Mouse (Mus musculus) lung, adult 2 months (tissue): ENCODE data around the gene Ate1. TPM values are rescaled to one million over a fixed set of nuclear protein-coding genes. Genes with fewer than 3 reads are reported as not detected.

ENCODE experiments used
- DNase-seq: peaks from one replicate; pipeline ENCODE4 v3.0.0; 2022
- H3K4me1 ChIP-seq: fragments of 200-500 bp; 2 replicates; pipeline ENCODE4 v1.6.1; 2011; ENCODE audit warnings: low read length; ENCODE audit not compliant: control insufficient read depth, insufficient read depth
- H3K4me3 ChIP-seq: fragments of 200-500 bp; replicated peaks from 2 replicates; pipeline ENCODE3; 2011; ENCODE audit warnings: low read depth, mild to moderate bottlenecking, control low read depth, low read length; ENCODE audit errors: extremely low read depth
- CTCF ChIP-seq: fragments of 200-500 bp; IDR thresholded peaks from 2 replicates; pipeline ENCODE4 v1.5.1; 2011; ENCODE audit warnings: mild to moderate bottlenecking, low read length, control low read depth; ENCODE audit not compliant: insufficient read depth
- POLR2A ChIP-seq: fragments of 200-500 bp; IDR thresholded peaks from 2 replicates; pipeline ENCODE4 v1.6.1; 2011; ENCODE audit warnings: low read depth, mild to moderate bottlenecking, control low read depth, low read length, borderline replicate concordance; ENCODE audit errors: extremely low read depth
- WGBS: fragments of 180-500 bp; shearing (Covaris S2); methylation state at CpG from one replicate; pipeline ENCODE4 v1.1.7; 2018; 5-methylcytosine and 5-hydroxymethylcytosine counted together
- polyA plus RNA-seq: library from polyadenylated mRNA; depleted of rRNA; stranded (reverse); fragments of >200 nt; gene quantifications from 2 replicates; pipeline ENCODE4 v1.2.3, GENCODE M21; 2012

Ate1 gene
- polyA plus RNA-seq, 1 experiment: 12.5 TPM

DNA sequence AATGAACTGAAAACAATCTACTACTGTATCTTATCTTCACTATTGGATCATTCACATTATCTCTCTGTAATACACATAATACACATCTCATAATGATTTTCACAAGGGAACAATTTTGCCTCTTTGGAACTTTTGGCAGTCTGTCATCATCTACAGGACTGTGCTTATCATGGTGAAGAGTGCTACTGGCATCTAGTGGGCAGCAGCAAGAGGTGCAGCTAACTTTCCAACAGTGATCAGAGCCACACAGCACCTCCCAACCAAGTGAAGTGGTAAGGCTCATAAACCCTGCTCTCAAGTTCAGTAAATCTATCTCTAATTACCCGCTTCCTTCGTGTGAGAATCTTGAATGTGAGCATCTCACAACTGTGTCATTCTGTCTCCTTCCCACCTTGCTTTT lies 44.2 kb downstream of the Ate1 start:
- Histone ChIP-seq H3K4me3 (no peak overlapping the region), H3K4me1 (no peaks in the 10 kb centered on the region)
- 53% methylated on average over 2 of the region's 2 CpGs for WGBS
- TF ChIP-seq CTCF (peak; percentile 81), POLR2A (no peak)
- DNase-seq: peak; percentile 18

DNA sequence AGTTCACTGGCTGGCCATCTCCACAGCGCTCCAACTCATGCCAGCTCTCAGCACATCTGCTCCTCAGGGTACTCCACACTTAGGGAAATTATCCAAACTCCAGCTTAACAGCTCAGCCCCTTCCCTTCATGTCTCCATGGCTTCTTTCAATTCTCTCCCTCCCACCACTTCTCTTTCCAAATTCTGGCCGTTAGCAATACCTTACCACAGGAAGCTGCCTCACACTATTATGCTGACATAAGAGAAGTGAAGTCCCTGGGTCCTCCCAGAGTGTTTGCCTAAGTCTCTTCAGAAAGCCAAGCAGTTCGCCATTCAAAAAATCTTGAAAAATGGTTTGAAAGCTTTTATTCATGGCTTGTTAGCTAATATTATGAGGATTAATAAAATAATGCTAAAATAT lies 46.3 kb downstream of the Ate1 start:
- H3K4me1 ChIP-seq: no peaks in the 10 kb centered on the region
- WGBS: 69% methylated on average over 3 of the region's 3 CpGs
- DNase-seq: no peak
- TF ChIP-seq POLR2A: no peak
- no peak for TF ChIP-seq CTCF
- no peak overlapping the region for H3K4me3 ChIP-seq

DNA sequence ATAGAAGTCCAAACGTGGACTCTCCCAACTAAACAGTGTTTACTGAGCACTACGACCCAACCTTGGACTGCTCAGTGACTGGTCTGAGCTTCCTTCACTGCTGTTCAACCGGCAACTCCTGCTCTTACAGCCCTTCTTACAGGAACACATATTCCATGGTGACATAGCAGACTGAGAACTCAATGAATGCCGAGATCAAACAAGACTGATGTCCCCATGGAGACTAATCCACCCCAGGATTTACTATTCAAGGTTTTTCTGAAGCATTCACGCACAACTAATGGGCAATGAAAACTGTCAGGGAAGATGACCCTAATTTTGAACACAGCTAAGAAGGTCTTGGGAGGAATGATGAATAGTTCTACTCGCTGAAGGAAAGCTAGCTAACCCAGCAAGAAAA lies 47.5 kb downstream of the Ate1 start:
- TF ChIP-seq CTCF: no peak
- WGBS: 82% methylated on average over 6 of the region's 6 CpGs
- Histone ChIP-seq H3K4me3 (no peak overlapping the region), H3K4me1 (no peaks in the 10 kb centered on the region)
- no peak for DNase-seq

DNA sequence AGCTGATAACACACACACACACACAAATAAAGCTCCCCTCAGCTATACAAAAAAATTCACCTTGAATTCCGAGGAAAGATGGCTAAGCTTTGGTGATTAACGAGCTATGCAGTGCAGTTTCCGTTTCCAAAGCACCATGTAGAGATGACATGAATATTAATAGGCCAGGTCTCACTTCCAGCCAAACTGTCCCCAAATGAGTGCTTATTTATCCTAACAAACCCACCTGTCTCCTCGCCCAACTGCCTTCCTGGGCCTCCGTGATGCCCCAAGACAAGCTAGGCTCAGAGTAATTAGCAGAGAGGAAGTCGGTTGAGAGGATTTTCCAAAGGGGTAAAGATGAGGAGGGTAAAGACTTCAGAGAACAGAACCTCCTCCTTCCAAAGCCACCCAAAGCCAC lies 49.1 kb downstream of the Ate1 start:
- H3K4me3 ChIP-seq: no peak overlapping the region
- TF ChIP-seq POLR2A (no peak), CTCF (no peak)
- no peak for DNase-seq
- 72% methylated on average over 6 of the region's 6 CpGs for WGBS
- H3K4me1 ChIP-seq: no peaks in the 10 kb centered on the region

DNA sequence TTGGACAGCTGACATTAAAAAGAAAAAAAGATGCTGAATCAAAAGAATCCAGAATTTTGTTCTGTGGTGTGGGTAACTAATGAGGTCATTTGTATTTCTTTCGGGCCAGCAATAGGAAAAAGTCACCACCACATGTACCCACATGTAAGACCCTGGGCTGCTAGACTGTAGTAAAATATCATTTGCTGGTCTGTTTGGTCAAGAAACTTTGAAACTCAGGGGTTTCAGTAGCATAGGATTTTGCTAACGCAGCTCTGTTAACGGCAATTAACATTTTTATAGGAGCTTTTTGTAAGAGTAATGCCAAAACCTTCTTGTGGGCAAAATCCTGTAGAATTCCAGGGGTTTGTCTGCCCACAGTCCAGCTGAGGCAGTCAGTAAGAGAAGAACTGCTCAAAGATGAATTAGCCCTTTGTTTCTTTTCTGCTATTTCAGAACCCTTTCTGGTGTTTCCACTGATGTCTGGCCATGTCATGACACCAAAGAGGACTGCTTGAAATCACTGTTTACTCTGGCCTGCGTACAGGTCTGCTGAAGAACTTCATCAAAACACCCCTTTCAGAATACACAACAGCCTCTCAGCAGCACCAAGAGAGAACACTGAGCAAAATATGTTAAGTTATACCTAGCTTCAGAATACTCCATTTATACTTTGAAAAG lies 64.5 kb downstream of the Ate1 start:
- TF ChIP-seq CTCF (no peak), POLR2A (no peak)
- H3K4me3 ChIP-seq: no peak overlapping the region
- no peaks in the 10 kb centered on the region for H3K4me1 ChIP-seq
- DNase-seq: no peak
- WGBS: 75% methylated on average over 4 of the region's 4 CpGs

DNA sequence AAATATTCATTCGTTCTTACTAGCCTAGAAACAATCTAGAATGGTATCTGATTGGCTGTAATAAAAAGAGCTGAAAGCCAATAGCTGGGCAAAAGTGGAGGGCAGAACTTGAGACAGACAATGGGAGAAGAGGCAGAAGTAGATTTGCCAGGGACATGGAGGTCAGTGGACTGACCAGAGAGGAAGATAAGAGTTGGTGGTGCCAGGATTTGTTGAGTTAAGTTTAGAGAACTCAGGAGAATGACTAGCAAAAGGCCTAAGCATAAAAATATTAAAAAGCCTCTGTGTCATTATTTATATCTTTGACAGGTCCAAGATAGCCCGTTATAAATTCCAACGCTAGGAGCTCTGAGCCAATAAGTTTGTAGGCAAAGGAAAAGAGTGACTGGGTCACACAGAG lies 65.9 kb downstream of the Ate1 start:
- Histone ChIP-seq H3K4me3 (no peak overlapping the region), H3K4me1 (no peaks in the 10 kb centered on the region)
- TF ChIP-seq CTCF (no peak), POLR2A (no peak)
- DNase-seq: no peak
- 43% methylated on average over 3 of the region's 3 CpGs for WGBS

DNA sequence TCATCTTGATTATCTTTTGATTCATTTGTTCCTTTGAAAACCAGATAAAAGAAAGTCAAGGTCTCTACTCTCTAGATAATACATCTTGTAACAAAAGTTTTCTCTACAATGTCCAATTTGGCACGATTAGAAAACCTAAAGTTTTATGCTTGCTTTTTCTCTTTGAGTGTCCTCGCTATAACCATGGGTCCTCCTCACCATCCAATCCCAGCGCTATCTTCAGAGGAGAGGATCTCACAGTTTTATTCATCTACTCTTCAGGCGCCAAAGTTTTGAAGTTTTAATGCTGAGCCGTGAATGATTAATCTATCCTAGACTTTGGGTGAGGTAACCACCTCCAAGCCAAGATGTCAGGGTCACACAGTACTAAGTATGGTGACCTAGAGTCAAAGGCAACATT lies 84.4 kb downstream of the Ate1 start:
- no peak overlapping the region for H3K4me3 ChIP-seq
- no peak for DNase-seq
- H3K4me1 ChIP-seq: no peaks in the 10 kb centered on the region
- TF ChIP-seq CTCF (no peak), POLR2A (no peak)
- 87% methylated on average over 5 of the region's 5 CpGs for WGBS

DNA sequence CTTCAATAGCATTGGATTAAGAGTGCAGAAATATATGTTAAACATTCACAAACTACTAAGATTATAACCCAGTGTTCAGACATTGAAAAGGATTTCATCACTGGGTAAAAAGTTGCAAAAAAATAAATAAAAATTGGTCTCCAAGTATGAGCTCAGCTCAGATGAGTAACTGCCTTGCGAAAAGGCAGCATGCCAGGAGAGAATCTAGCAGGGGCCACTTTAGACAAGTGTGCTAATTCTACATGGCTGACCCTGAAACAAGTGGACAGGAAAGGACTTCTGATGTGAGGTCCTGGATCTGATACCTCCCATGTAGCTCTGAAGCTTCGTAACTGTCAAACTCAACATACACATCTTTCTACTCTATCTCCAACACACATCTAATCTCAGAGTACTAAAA lies 88.0 kb downstream of the Ate1 start:
- Histone ChIP-seq H3K4me3 (no peak overlapping the region), H3K4me1 (no peaks in the 10 kb centered on the region)
- TF ChIP-seq POLR2A (no peak), CTCF (no peak)
- no peak for DNase-seq
- 79% methylated on average over 2 of the region's 2 CpGs for WGBS

DNA sequence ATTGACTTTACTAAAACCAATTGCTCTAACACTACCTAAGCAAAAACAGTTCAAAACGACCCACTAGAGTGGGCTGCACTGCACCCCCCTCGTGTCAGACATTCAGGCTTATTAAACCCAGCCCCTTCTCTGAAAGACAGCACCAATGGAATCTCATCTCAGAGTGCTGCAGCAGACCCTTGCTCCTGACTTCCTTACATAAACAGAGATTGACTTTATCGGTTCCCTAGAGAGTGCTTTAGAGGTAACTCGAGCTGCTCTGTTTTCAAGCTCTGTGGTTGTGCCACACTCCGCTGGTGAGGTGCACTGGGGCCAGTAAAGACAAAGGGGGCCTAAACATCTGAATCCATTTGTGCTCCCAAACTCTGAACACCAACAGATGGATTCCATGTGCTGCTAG lies 93.6 kb downstream of the Ate1 start:
- Histone ChIP-seq H3K4me3 (no peak overlapping the region), H3K4me1 (no peaks in the 10 kb centered on the region)
- no peak for DNase-seq
- TF ChIP-seq POLR2A (no peak), CTCF (no peak)
- 29% methylated on average over 5 of the region's 5 CpGs for WGBS

DNA sequence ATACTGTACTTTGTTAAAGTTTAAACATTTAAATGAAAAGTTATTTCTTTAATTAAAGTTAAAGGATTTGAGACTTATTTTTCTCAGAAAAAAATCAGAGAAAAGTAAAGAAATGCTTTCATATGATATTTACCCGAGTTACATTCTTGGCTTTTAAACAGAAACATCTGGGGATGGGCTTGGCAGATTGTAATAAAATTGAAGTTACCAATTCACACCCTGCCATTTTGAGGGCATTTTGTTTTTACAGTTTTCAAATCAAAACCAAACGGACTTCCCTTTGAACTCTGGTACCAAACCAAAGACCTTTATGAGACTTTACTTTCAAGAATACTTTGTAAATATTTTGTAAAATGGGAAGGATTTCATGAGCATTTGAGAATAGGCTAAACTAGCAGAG lies 94.2 kb downstream of the Ate1 start:
- no peak for TF ChIP-seq POLR2A
- TF ChIP-seq CTCF: no peak
- no peak for DNase-seq
- Histone ChIP-seq H3K4me3 (no peak overlapping the region), H3K4me1 (no peaks in the 10 kb centered on the region)
- WGBS: 57% methylated on average over 2 of the region's 2 CpGs
